Mouse (Mus musculus): ENCODE results near the gene Kazald1.

Kazald1 gene

GRCm38 (mm10) chr19:45077742-45078645 lies 3.0 kb downstream of the Kazald1 start:
- DNase-seq (ENCODE audit: low spot score in 2 of 2) = no peak

DNA sequence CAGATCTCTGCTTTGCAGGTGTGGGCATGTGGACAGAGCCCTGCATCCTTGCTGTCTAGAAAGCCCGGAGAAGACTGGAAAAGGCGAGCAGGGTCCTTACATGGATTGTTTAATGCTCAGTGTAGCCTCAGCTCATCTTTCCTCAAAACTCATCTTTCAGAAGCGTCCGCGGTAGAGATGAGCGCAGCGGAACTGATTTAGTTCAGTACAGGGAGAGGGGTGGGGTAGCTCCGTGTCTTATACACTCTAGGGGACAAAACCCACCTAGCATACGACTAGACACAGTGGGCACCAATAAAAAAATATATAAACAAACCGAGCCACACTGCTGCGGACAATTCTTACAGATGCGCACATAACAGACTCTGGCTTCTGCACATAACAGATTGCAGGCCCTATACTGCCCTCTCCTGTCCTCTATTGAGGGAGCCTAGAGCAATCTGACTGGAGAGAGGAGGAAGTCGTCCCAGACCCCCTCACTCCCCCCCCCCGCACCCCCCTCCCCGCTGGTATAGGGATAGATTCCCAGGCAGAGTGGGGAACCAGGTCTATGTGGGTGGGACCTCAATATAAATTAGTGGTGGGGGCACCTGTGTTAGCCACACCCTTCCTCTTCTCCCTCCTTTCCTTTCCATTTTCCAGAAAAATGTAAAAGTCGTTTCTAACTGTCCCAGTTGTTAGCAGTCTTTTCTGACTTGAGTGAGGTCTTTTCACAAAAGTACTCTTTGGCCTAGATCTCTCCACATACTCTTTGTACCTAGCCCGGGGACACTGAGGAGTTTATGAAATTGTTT lies 4.1 kb downstream of the Kazald1 start:
- DNase-seq (ENCODE audit: low spot score in 2 of 2) = no peak

- DNase-seq (ENCODE audit: low spot score in 2 of 2) = peak; percentile 53 to 65
These were observed 4.9 kb downstream of the Kazald1 start for GRCm38 (mm10) chr19:45079769-45080515.

GRCm38 (mm10) chr19:45080711-45081110 lies 5.7 kb downstream of the Kazald1 start:
- DNase-seq (ENCODE audit: low spot score in 2 of 2) = no peak

DNA sequence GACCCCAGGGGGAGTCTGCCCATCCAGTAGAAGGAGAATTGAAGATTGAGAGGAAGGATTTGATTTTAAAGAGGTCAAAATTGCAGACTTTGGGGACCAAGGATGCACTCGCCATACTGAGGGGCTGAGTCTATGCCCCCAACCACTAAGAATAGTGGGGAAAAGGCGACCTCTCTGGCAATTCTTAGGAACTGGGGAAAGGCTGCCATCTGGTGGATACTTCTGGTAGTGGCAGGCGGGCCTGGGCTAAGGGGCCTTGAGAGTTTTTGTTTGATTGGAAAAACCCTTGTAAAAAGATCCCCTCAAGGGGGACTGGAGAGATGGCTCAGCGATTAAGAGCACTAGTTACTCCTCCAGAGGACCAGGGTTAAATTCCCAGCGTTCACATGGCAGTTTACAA lies 6.2 kb downstream of the Kazald1 start:
- DNase-seq (ENCODE audit: low spot score in 2 of 2) = peak; percentile 43 to 46

- DNase-seq (ENCODE audit: low spot score in 2 of 2) = peak in 1 of 2 experiments; percentile 36
These were observed 7.0 kb downstream of the Kazald1 start for GRCm38 (mm10) chr19:45081841-45082550.

DNA sequence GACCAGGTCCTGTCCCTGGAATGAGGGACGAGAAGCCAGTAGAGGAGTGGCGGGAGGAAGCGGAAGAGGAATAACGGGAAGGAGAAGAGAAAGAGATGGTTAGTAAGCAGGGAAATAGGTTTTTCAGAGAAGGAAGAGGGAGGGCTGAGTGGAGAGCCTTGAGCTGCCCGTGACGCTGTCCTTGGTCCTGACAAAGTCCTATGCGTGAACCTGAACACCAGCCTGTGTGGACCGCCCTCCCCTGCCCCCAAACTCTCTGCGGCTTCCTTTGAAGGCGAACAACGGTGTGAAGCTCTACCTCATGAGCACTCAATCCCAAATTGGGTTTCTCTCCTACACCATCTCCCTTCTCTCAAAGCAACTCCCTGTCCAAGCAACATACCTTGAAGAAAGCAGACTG lies 22.8 kb downstream of the Kazald1 start:
- peak in 1 of 2 experiments; percentile 24 for DNase-seq (ENCODE audit: low spot score in 2 of 2)

DNA sequence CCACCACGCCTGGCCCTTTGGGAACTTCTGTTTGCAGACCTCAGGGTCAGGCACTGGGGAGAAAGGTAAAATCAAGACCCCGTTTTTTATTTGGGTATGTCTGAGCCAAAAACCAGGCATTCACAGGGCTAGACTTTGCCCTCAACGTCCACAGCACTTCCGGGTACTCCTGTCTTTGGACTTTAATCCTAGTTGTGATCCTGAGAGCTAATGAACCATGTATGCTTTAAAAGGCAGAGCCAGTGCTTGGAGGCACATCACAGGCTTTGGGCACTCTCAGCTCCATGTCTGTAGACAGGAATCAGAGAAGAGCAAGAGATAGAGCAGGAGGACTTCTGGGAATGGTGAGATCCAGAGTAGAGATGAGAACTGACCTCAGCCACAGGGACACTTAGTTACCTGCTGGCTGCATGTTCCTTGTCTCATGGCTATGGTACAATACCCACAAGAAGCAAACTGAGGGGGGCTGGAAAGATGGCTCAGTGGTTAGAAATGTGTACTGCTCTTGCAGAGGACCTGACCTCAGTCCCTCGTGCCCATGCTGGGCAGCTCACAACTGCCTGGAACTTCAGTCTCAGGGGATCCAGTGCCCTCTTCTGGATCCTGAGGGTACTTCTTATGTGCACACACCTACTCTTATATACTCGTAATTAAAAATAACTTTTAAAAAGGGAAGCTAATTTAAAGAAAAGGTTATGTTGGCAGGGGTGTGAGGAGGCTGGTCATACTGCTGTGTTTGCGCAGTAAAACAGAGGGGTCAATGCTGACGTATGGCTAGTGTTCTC lies 25.6 kb downstream of the Kazald1 start:
- no peak for DNase-seq (ENCODE audit: low spot score in 2 of 2)

DNA sequence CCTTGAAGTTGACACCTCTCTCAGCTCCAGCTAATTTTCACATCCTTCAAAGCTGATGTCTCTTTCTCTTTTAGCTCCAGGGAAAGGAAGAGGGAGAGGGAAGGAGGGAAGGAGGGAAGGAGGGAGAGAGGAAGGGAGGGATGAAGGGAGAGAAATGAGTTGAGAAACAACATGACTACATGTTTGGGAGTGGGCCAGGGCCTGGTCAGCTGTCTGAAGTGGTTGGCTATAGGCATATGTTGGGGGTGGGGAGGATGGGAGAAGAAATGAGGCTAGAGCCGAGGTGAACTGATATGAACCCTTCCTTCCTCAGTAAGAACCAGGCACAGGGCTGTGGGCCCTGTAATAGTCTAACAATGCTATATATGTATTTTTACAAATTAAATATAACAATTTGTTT lies 30.6 kb downstream of the Kazald1 start:
- no peak for DNase-seq (ENCODE audit: low spot score in 2 of 2)

DNA sequence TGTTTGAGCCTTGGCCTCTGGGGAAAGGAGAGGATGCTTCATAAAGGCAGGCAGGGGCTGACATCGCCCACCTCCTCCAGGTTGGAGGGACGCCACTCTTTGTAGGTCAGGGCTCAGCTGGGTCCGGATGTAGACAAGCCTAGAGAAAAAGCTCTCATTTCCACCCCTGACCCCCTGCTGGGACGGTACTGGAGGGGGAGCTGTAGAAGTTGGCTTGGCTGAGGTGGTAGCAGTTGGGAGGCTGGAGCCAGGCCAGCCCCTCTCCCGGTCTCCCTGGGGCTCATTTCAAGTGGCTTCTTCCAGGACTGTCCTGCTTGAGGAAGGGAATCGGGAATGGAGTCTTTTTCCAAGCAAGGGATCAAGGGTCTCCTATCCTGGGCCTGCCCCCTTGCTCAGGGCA lies 31.6 kb downstream of the Kazald1 start:
- peak; percentile 16 to 25 for DNase-seq (ENCODE audit: low spot score in 2 of 2)

DNA sequence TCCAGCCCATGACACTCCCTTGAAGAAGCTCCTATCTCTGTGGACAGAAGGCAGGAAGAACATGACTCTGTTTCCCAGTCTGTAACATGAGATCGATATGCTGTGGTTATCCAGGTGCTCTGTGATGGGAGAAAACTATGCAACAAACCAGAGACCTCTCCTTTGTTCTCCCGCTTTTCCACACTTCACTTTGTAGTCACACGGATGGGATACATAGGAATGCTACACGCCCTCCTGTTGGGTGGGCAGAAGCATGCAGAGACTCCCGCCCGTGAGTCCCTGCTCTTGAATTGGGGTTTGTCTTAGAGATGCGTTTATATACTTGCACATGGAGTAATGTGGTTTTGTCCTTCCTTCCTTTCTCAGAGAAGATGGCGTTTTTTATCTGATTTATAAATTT lies 35.6 kb downstream of the Kazald1 start:
- no peak for DNase-seq (ENCODE audit: low spot score in 2 of 2)

- DNase-seq (ENCODE audit: low spot score in 2 of 2) = no peak
These were observed 37.4 kb downstream of the Kazald1 start for GRCm38 (mm10) chr19:45112444-45112843.

DNA sequence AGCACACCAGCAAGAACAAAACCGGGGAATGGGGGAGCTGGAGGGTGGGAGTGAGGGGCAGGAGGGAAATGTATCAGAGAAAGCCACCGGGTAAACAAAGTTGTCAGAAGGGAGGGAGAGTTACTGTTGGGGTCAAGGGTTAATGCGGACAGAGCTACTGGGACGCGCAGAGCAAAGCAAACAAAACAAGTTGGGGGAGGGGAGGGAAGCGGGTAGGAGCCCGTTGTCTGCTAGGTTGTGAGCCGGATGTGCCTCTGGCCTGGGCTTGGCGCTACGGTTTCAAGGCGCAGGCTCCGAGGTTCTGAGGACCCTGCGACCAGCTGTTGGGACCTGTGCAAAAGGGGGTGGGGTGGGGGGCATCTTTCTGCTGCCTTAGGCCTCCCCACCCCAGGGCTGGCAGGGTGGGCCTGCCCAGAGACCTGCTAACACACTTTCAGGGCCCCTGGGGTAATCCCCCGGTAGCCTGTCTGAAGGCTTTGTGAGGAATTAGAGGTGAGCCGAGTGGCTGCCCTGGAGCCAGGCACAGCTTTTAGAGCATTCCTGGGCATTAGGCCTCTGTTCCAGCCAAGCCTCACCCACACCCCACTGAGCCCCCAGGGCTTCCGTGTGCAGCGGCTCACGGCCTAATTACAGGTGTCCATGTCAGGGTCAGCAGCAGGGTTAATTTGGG lies 38.9 kb downstream of the Kazald1 start:
- DNase-seq (ENCODE audit: low spot score in 2 of 2) = no peak

DNA sequence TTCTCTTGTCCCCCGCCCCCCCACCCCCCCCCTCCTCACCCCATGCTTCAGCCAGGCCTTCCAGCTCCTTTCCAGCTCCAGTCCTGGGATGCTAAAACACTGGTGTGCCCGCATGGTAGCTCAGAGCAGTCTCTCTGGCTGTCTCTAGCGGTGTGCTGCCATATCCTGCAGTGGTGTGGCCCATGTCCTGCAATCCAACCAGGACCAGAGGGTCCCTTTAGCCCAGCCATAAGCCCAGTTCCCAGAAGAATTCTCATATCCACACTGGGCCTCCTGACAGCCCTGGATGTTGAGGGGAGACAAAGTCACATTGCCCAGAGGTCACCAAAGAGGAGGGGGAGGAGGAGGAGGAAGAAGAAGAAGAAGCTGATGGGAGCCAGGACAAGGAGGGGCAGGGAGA lies 39.7 kb downstream of the Kazald1 start:
- no peak for DNase-seq (ENCODE audit: low spot score in 2 of 2)

GRCm38 (mm10) chr19:45116798-45117197 lies 41.8 kb downstream of the Kazald1 start:
- no peak for DNase-seq (ENCODE audit: low spot score in 2 of 2)

Data from spleen, postnatal 36 days (tissue).